Mouse (Mus musculus) stomach, postnatal 0 days (tissue): ENCODE measurements at regions not wholly inside any gene's neighbourhood (a gene's known extent, or its start where the extent isn't known, plus 50 kb on each side); places are given as distances from the start of the nearest gene placed in this dataset.

Source experiments
- ATAC-seq: fragments of 200-750 bp; cut with Nextera tagmentation; 2 replicates; pipeline ENCODE4 v1.8.0; 2017; ENCODE audit not compliant: low FRiP score, low TSS enrichment
- DNase-seq: peaks from one replicate; pipeline ENCODE4 v3.0.0-alpha.2; 2016; ENCODE audit warnings: low spot score
- H3K27ac ChIP-seq: fragments of 300-500 bp; sonication (generic); replicated peaks from 2 replicates; pipeline ENCODE4 v1.5.1; 2014; ENCODE audit warnings: mild to moderate bottlenecking, control low read depth
- H3K27me3 ChIP-seq: fragments of 300-500 bp; sonication (generic); 2 replicates; pipeline ENCODE4 v1.6.1; 2014; ENCODE audit warnings: low read length; ENCODE audit not compliant: control insufficient read depth, insufficient read depth
- H3K36me3 ChIP-seq: fragments of 300-500 bp; sonication (generic); 2 replicates; pipeline ENCODE4 v1.6.1; 2014; ENCODE audit warnings: low read length, mixed read lengths; ENCODE audit not compliant: control insufficient read depth, insufficient read depth
- H3K4me1 ChIP-seq: fragments of 300-500 bp; sonication (generic); replicated peaks from 2 replicates; pipeline ENCODE4 v1.6.1; 2014; ENCODE audit warnings: antibody characterized with exemption; ENCODE audit not compliant: control insufficient read depth, insufficient read depth
- H3K4me2 ChIP-seq: fragments of 300-500 bp; sonication (generic); replicated peaks from 2 replicates; pipeline ENCODE4 v1.6.1; 2014; ENCODE audit warnings: low read depth, mild to moderate bottlenecking, control low read depth, moderate library complexity
- H3K4me3 ChIP-seq: fragments of 300-500 bp; sonication (generic); 2 replicates; pipeline ENCODE4 v1.5.1; 2014; ENCODE audit warnings: low read depth, low read length, control low read depth
- H3K9ac ChIP-seq: fragments of 300-500 bp; sonication (generic); 2 replicates; pipeline ENCODE4 v1.6.1; 2014; ENCODE audit warnings: mild to moderate bottlenecking, low read length, control low read depth, mixed read lengths
- H3K9me3 ChIP-seq: fragments of 300-500 bp; sonication (generic); 2 replicates; pipeline ENCODE4 v1.6.1; 2016; ENCODE audit warnings: low read length; ENCODE audit not compliant: control insufficient read depth
- CTCF ChIP-seq: IDR thresholded peaks from 2 replicates; pipeline ENCODE4 v1.5.1; 2016; ENCODE audit warnings: antibody characterized with exemption, low read depth, mild to moderate bottlenecking, moderate library complexity
- EP300 ChIP-seq: optimal IDR thresholded peaks from 2 replicates; pipeline ENCODE3; 2016; ENCODE audit warnings: antibody characterized with exemption
- WGBS: fragments of 180-500 bp; shearing (Covaris S2); extraction: QIAGEN DNeasy Blood & Tissue Kit; methylation state at CpG from one replicate; pipeline ENCODE4 v1.1.7; 2014; 5-methylcytosine and 5-hydroxymethylcytosine counted together

DNA sequence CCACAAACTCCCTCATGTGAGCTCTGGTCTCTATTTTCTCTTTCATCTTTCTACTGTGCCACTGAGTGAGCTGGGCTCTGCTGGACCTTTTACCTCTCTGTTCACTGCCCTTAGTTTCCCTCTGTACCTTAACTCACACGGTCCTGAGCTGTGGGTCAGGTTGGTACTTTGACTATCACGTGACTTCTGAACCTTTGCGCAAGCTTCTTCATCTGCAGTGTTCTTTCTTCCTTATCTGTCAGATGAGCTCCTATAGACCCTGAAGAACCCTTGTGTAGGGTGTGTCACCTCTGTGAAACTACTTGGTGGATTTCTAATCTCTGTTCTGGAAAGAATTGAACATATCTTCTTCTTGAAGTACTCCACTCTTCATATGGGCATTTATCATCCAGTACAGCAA is 279.3 kb downstream of the Rps24 start:
- no peaks in the 10 kb centered on the region for H3K36me3 ChIP-seq
- no peak overlapping the region for H3K4me3 ChIP-seq
- H3K27ac ChIP-seq: no peak overlapping the region
- DNase-seq (no peak), ATAC-seq (no peak)
- H3K4me1 ChIP-seq: no peaks in the 10 kb centered on the region; the same call in 1 of the 2 replicates
- no peak overlapping the region for H3K4me2 ChIP-seq
- no peaks in the 10 kb centered on the region for H3K27me3 ChIP-seq
- TF ChIP-seq EP300 (no peak), CTCF (no peak)
- 79% methylated on average over 3 of the region's 3 CpGs for WGBS
- H3K9me3 ChIP-seq: no peaks in the 10 kb centered on the region
- no peak overlapping the region for H3K9ac ChIP-seq

DNA sequence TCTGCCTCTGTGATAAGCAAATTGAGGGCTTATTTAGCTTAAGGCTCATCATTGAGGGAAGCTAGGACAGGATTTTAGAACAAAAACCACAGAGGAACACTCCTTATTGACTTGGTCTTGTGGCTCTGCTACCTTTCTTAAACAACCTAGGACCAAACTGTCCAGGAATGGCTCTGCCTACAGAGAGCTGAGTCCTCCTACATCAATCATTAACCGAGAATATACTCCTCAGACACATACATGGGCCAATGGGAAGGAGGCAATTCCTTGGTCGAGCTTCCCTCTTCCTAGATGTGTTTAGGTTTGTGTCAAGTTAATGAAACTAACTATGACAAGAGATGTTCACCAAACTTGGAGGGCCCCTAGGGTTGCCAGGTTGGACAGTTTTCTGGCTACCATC is 279.8 kb downstream of the Rps24 start:
- ATAC-seq (no peak), DNase-seq (no peak)
- Histone ChIP-seq H3K9ac (no peak overlapping the region), H3K4me3 (no peak overlapping the region), H3K27ac (no peak overlapping the region), H3K9me3 (no peaks in the 10 kb centered on the region), H3K27me3 (no peaks in the 10 kb centered on the region), H3K4me1 (no peaks in the 10 kb centered on the region; the same call in 1 of the 2 replicates), H3K4me2 (no peak overlapping the region), H3K36me3 (no peaks in the 10 kb centered on the region)
- WGBS: 49% methylated on average over 2 of the region's 2 CpGs
- TF ChIP-seq CTCF (no peak), EP300 (no peak)

DNA sequence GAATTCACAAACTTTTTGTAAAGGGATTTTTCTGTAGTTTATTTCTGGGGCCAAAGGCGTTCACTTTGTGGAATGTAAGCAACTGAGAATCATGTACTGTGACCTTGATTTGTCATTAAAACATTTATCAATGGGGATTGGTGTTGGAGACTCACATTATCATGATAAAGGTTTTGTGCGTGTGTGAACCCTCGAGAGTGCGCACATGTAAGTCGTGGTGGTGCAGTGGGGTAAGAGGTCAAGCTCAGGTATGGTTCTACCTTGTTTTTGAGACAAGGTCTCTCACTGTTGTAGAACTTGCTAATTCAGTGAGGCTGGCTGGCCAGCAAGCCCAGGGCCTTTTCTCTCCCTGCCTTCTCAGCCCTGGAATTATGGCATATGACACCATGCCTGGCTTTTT is 280.4 kb downstream of the Rps24 start:
- Histone ChIP-seq H3K9ac (no peak overlapping the region), H3K4me1 (no peaks in the 10 kb centered on the region; the same call in 1 of the 2 replicates), H3K9me3 (no peaks in the 10 kb centered on the region), H3K27me3 (no peaks in the 10 kb centered on the region), H3K4me2 (no peak overlapping the region), H3K4me3 (no peak overlapping the region), H3K36me3 (no peaks in the 10 kb centered on the region), H3K27ac (no peak overlapping the region)
- no peak for TF ChIP-seq EP300
- WGBS: 79% methylated on average over 5 of the region's 5 CpGs
- no peak for DNase-seq
- ATAC-seq: no peak

DNA sequence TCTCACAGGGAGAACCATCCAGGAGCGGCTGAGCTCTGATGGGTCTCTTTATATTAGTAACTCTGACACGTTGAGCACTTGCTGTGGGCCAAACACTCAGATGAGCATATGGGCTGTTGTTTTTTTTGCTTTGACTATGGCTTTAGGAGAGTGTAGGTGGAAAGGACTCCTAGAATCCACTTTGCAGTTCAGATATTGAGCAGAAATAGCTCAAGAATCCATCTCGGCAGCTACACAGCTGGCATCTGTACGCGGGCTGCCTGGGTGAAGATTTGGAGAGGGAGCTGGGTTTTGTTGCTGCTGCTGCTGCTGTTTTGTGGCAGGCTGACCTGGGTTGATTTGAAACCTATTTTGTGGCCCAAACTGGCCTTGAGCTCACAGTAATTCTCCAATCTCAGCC is 281.0 kb downstream of the Rps24 start:
- Histone ChIP-seq H3K4me1 (no peaks in the 10 kb centered on the region; the same call in 1 of the 2 replicates), H3K27ac (no peak overlapping the region), H3K36me3 (no peaks in the 10 kb centered on the region), H3K4me3 (no peak overlapping the region), H3K9ac (no peak overlapping the region), H3K9me3 (no peaks in the 10 kb centered on the region), H3K27me3 (no peaks in the 10 kb centered on the region), H3K4me2 (no peak overlapping the region)
- DNase-seq (no peak), ATAC-seq (no peak)
- TF ChIP-seq EP300 (no peak), CTCF (no peak)
- 80% methylated on average over 5 of the region's 5 CpGs for WGBS

DNA sequence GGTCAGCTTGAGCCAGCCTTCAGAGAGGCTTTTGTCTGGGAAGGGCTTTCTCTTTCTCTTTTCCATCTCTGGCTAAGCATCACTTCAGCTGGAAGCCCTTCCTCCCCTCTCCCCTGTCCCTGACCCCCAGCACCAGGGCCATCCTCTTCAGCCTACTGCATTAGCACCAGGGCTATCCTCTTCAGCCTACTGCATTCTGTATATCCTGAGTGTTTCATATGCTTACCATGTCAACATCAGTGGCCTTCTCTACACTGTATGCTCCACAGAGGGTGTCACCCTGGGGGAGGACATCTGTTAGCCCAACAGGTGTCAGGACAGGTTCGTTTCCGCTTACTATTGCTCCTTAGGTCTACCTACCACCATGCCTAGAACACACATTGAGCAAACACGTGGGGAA is 282.5 kb downstream of the Rps24 start:
- Histone ChIP-seq H3K27me3 (no peaks in the 10 kb centered on the region), H3K9me3 (no peaks in the 10 kb centered on the region), H3K9ac (no peak overlapping the region), H3K4me1 (no peaks in the 10 kb centered on the region; the same call in 1 of the 2 replicates), H3K27ac (no peak overlapping the region), H3K4me3 (no peak overlapping the region), H3K4me2 (no peak overlapping the region), H3K36me3 (no peaks in the 10 kb centered on the region)
- 55% methylated on average over 3 of the region's 3 CpGs for WGBS
- ATAC-seq (no peak), DNase-seq (no peak)
- TF ChIP-seq CTCF (no peak), EP300 (no peak)

DNA sequence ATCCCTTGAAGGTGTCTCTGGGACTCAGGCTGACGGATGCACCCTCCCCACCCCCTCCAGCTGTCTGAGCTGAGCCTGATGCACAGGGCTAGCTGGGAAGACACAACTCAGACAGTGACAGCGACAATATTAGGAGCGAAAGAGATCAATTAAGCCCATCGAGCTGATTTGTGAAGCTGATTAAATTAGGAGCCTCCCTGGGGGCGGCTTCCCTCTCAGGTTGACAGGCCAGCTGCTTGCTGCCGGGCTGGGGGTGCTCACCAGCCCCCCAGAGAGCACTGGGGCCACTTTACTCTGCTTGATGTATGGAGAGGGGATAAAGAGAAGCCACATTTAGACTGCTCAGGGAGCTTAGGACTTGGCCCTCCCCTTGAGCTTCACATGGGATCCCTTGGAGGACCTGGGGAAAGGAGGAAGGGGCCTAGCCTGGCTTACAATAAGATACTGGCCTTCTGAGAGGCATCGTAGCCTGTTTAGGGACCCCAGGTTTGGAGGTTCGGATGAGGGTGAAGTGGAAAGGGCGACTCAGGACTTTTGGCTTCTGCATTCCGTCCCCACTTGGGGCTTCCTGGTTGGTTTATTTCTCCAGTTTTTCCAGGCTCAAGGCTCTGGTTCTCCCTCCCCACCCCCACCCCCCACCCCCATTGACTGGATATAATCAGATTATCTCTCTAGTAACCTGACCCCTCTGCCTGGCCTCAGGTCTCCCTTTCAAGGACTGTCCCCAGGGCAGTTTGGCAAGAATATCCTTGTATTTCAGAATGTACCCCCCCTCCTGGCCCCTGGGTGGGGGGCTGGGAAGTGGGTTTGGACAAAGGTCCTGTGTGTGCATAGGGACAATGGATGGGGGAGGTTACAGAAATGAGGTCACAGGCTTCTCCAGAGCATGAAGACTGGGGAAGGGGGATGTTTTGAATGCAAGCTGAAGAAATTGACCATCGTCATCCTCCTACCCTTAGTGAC is 283.4 kb downstream of the Rps24 start:
- Histone ChIP-seq H3K4me1 (no peaks in the 10 kb centered on the region; the same call in 1 of the 2 replicates), H3K9me3 (no peaks in the 10 kb centered on the region), H3K36me3 (no peaks in the 10 kb centered on the region), H3K4me2 (no peak overlapping the region), H3K4me3 (no peak overlapping the region), H3K9ac (no peak overlapping the region), H3K27ac (no peak overlapping the region), H3K27me3 (no peaks in the 10 kb centered on the region)
- DNase-seq (no peak), ATAC-seq (no peak)
- 62% methylated on average over 11 of the region's 11 CpGs for WGBS
- TF ChIP-seq CTCF: no peak
